ENCODE assay signal across 11 mouse cellular contexts in genomic region chr8:46503072-46503695, GRCm38 (mm10). TPM values are rescaled to one million over a fixed set of nuclear protein-coding genes. Genes with fewer than 3 reads are reported as not detected.
A peak's percentile ranks its signal among the peaks of the same experiment; 100 is the strongest.
DNase-seq lines count a peak whose midpoint lies in the region; ATAC-seq lines count a peak whose summit lies in the region.
"Had no signal": no experiment of that assay in that cellular context is flagged by ENCODE, and none has a peak within 500 bp of the region (broad histone marks: within the 10 kb centered on the region; RNA-seq: fewer than 3 reads in every experiment).

No protein-coding gene starts in this region.

- no peak for DNase-seq in hindbrain, embryonic 10.5 days (ENCODE audit: low spot score)
- DNase-seq in hindbrain, embryonic 11.5 days (ENCODE audit: low spot score): no peak
- DNase-seq in hindbrain, embryonic 14.5 days (ENCODE audit: low spot score): no peak
- DNase-seq in left cerebral cortex, postnatal 10 days (ENCODE audit: extremely low spot score in 1 of 2, low spot score in 2 of 2): no peak
- DNase-seq in embryo, embryonic 10.5 days (ENCODE audit: low spot score): no peak
- DNase-seq in cerebellum, adult 11 months: no peak
- DNase-seq: adrenal gland, adult 2 months; layer of hippocampus, adult 9-11 months; thymus, postnatal 14 days had no signal

- no peaks in the 10 kb centered on the region for H3K36me3 ChIP-seq in hindbrain, embryonic 10.5 days
- no peaks in the 10 kb centered on the region for H3K36me3 ChIP-seq in hindbrain, embryonic 11.5 days (ENCODE audit: control insufficient read depth, insufficient read depth, low read length)
- H3K36me3 ChIP-seq in embryonic facial prominence, embryonic 13.5 days: no peaks in the 10 kb centered on the region
- H3K36me3 ChIP-seq in hindbrain, embryonic 14.5 days (replicated peaks; ENCODE audit: control insufficient read depth, insufficient read depth): no peaks in the 10 kb centered on the region
- H3K36me3 ChIP-seq in midbrain, embryonic 13.5 days: no peaks in the 10 kb centered on the region

- intact Hi-C loops in left cerebral cortex, postnatal 10 days (cut with DNase I): no loop called here

- no peak for ATAC-seq in hindbrain, embryonic 11.5 days (ENCODE audit: low FRiP score)
- ATAC-seq in embryonic facial prominence, embryonic 13.5 days (ENCODE audit: insufficient number of reproducible peaks, insufficient read depth, low FRiP score, low TSS enrichment, low read depth): no peak
- ATAC-seq in hindbrain, embryonic 14.5 days (ENCODE audit: low FRiP score): no peak
- ATAC-seq in midbrain, embryonic 13.5 days: peak; percentile 24; the same call in 1 of the 2 replicates

- H3K9ac ChIP-seq in hindbrain, embryonic 11.5 days (ENCODE audit: low read depth, low read length): no peak overlapping the region
- peak overlapping the region; percentile 54; the same call in 1 of the 2 replicates for H3K9ac ChIP-seq in embryonic facial prominence, embryonic 13.5 days
- peak overlapping the region; percentile 57; the same call in 1 of the 2 replicates for H3K9ac ChIP-seq in hindbrain, embryonic 14.5 days
- peak overlapping the region; percentile 34 for H3K9ac ChIP-seq in midbrain, embryonic 13.5 days (replicated peaks)

- no peak overlapping the region for H3K4me2 ChIP-seq in hindbrain, embryonic 11.5 days (replicated peaks; ENCODE audit: low read depth, low read length)
- H3K4me2 ChIP-seq in embryonic facial prominence, embryonic 13.5 days: peak overlapping the region; percentile 55
- H3K4me2 ChIP-seq in hindbrain, embryonic 14.5 days (replicated peaks): peak overlapping the region; percentile 49
- H3K4me2 ChIP-seq in midbrain, embryonic 13.5 days (replicated peaks): peak overlapping the region; percentile 50

- WGBS in hindbrain, embryonic 10.5 days: 78% methylated on average over 12 of the region's 12 CpGs
- 83% methylated on average over 12 of the region's 12 CpGs for WGBS in hindbrain, embryonic 11.5 days
- 78% methylated on average over 12 of the region's 12 CpGs for whole genome bisulfite sequencing in embryonic facial prominence, embryonic 13.5 days
- WGBS in hindbrain, embryonic 14.5 days: 73% methylated on average over 11 of the region's 12 CpGs
- 85% methylated on average over 11 of the region's 12 CpGs for whole genome bisulfite sequencing in midbrain, embryonic 13.5 days

- H3K9me3 ChIP-seq in hindbrain, embryonic 10.5 days: no peaks in the 10 kb centered on the region
- no peaks in the 10 kb centered on the region for H3K9me3 ChIP-seq in hindbrain, embryonic 11.5 days (ENCODE audit: control insufficient read depth, low read length)
- H3K9me3 ChIP-seq in embryonic facial prominence, embryonic 13.5 days: no peaks in the 10 kb centered on the region
- no peaks in the 10 kb centered on the region for H3K9me3 ChIP-seq in hindbrain, embryonic 14.5 days (ENCODE audit: control insufficient read depth, low read length)
- no peaks in the 10 kb centered on the region for H3K9me3 ChIP-seq in midbrain, embryonic 13.5 days

- peak overlapping the region; percentile 42 for H3K4me3 ChIP-seq in hindbrain, embryonic 10.5 days
- H3K4me3 ChIP-seq in hindbrain, embryonic 11.5 days (ENCODE audit: low read depth, low read length): no peak overlapping the region
- H3K4me3 ChIP-seq in embryonic facial prominence, embryonic 13.5 days: peak overlapping the region; percentile 35
- H3K4me3 ChIP-seq in hindbrain, embryonic 14.5 days (replicated peaks; ENCODE audit: low read length): peak overlapping the region; percentile 33
- peak overlapping the region; percentile 38 for H3K4me3 ChIP-seq in midbrain, embryonic 13.5 days (replicated peaks)

- peaks cover 27% of the 10 kb centered on the region for H3K4me1 ChIP-seq in hindbrain, embryonic 10.5 days (replicated peaks)
- no peaks in the 10 kb centered on the region for H3K4me1 ChIP-seq in hindbrain, embryonic 11.5 days (replicated peaks; ENCODE audit: control insufficient read depth, insufficient read depth, low read length)
- H3K4me1 ChIP-seq in embryonic facial prominence, embryonic 13.5 days: peaks cover 24% of the 10 kb centered on the region
- H3K4me1 ChIP-seq in hindbrain, embryonic 14.5 days (replicated peaks; ENCODE audit: control insufficient read depth, insufficient read depth, low read length): no peaks in the 10 kb centered on the region
- H3K4me1 ChIP-seq in midbrain, embryonic 13.5 days (replicated peaks): peaks cover 11% of the 10 kb centered on the region

- H3K27ac ChIP-seq in hindbrain, embryonic 10.5 days: no peak overlapping the region
- H3K27ac ChIP-seq in hindbrain, embryonic 11.5 days (ENCODE audit: low read depth, low read length): no peak overlapping the region
- H3K27ac ChIP-seq in embryonic facial prominence, embryonic 13.5 days: no peak overlapping the region
- no peak overlapping the region for H3K27ac ChIP-seq in hindbrain, embryonic 14.5 days
- H3K27ac ChIP-seq in midbrain, embryonic 13.5 days: no peak overlapping the region

- H3K27me3 ChIP-seq in hindbrain, embryonic 10.5 days (ENCODE audit: insufficient read depth, poor library complexity, severe bottlenecking): peaks cover 6% of the 10 kb centered on the region
- no peaks in the 10 kb centered on the region for H3K27me3 ChIP-seq in hindbrain, embryonic 11.5 days (ENCODE audit: control insufficient read depth, insufficient read depth, low read length)
- no peaks in the 10 kb centered on the region; the same call in 1 of the 2 replicates for H3K27me3 ChIP-seq in embryonic facial prominence, embryonic 13.5 days
- no peaks in the 10 kb centered on the region for H3K27me3 ChIP-seq in hindbrain, embryonic 14.5 days (ENCODE audit: control insufficient read depth, insufficient read depth, low read length)
- no peaks in the 10 kb centered on the region for H3K27me3 ChIP-seq in midbrain, embryonic 13.5 days

RNA-seq across cellular contexts. Expression of gene Acsl1, which starts 32.3 kb away (rescaled TPM):
- polyA plus RNA-seq in hindbrain, embryonic 10.5 days (2016; fragmentation: Nextera tagmentation; extraction: Ambion mirVana): 7.3 and 9.8 TPM in 2 replicates
- polyA plus RNA-seq in hindbrain, embryonic 11.5 days (2014; fragmentation: Nextera tagmentation; extraction: Ambion mirVana): 9.8 and 10.9 TPM in 2 replicates
- polyA plus RNA-seq in embryonic facial prominence, embryonic 13.5 days (2015; fragmentation: Nextera tagmentation; extraction: Ambion mirVana): 12.2 and 12.3 TPM in 2 replicates
- polyA plus RNA-seq in hindbrain, embryonic 14.5 days (2014; fragmentation: Nextera tagmentation; extraction: Ambion mirVana): 21.9 and 22.1 TPM in 2 replicates
- polyA plus RNA-seq in midbrain, embryonic 13.5 days (2015; fragmentation: Nextera tagmentation; extraction: Ambion mirVana): 10.9 and 11.2 TPM in 2 replicates
- 10 to 100 TPM; 46.5 to 48.4 TPM for total RNA-seq in left cerebral cortex, postnatal 10 days (2021)

RNA-seq across cellular contexts. Expression of gene Cenpu, which starts 48.6 kb away (rescaled TPM):
- 26.7 and 30.0 TPM in 2 replicates for polyA plus RNA-seq in hindbrain, embryonic 10.5 days (2016; fragmentation: Nextera tagmentation; extraction: Ambion mirVana)
- 23.9 and 29.3 TPM in 2 replicates for polyA plus RNA-seq in hindbrain, embryonic 11.5 days (2014; fragmentation: Nextera tagmentation; extraction: Ambion mirVana)
- polyA plus RNA-seq in embryonic facial prominence, embryonic 13.5 days (2015; fragmentation: Nextera tagmentation; extraction: Ambion mirVana): 18.0 and 19.7 TPM in 2 replicates
- polyA plus RNA-seq in hindbrain, embryonic 14.5 days (2014; fragmentation: Nextera tagmentation; extraction: Ambion mirVana): 6.2 and 9.1 TPM in 2 replicates
- 13.6 and 13.8 TPM in 2 replicates for polyA plus RNA-seq in midbrain, embryonic 13.5 days (2015; fragmentation: Nextera tagmentation; extraction: Ambion mirVana)
- 1 to 10 TPM; 2.7 to 3.6 TPM for total RNA-seq in left cerebral cortex, postnatal 10 days (2021)
